Mouse (Mus musculus) embryonic fibroblast, embryonic 13.5 days (primary cell): ENCODE measurements around the gene Gdpd3.

Experiments
- CTCF ChIP-seq: IDR thresholded peaks from 2 replicates; pipeline ENCODE4 v1.5.1; 2011; ENCODE audit warnings: mild to moderate bottlenecking, control low read depth, low read length, moderate library complexity, borderline replicate concordance; ENCODE audit not compliant: insufficient read depth
- POLR2A ChIP-seq: IDR thresholded peaks from 2 replicates; pipeline ENCODE4 v1.6.1; 2011; ENCODE audit warnings: low read depth, mild to moderate bottlenecking, control low read depth, low read length, moderate library complexity

GRCm38 (mm10) chr7:126759672-126760390 lies 6.3 kb upstream of the Gdpd3 start:
- TF ChIP-seq CTCF = no peak
- TF ChIP-seq POLR2A = peak; percentile 45; the same call in 1 of the 2 replicates
